Mouse (Mus musculus) adipose tissue, adult 10 weeks (tissue): ENCODE data around the gene Fam196a. TPM values are rescaled to one million over a fixed set of nuclear protein-coding genes. Genes with fewer than 3 reads are reported as not detected.

Experiments used
- polyA plus RNA-seq: library from polyadenylated mRNA; stranded (reverse); fragments of 350-450 nt; fragmentation: Illumina TruSeq; extraction: RNeasy Lipid Tissue Mini Kit (QIAGEN cat#74804); gene quantifications from one replicate; pipeline ENCODE4 v1.2.3, GENCODE M21; 2014; ENCODE audit warnings: low read depth, low replicate concordance

Fam196a gene
- polyA plus RNA-seq: not detected

GRCm38 (mm10) chr7:134937927-134938609 lies at the start of gene Fam196a:
TSS of gene Fam196a (minus strand) at chr7:134938430.

